Mouse (Mus musculus) embryonic facial prominence, embryonic 15.5 days (tissue): ENCODE measurements around the gene Ube2cbp. TPM values are rescaled to one million over a fixed set of nuclear protein-coding genes. Genes with fewer than 3 reads are reported as not detected.

Source experiments
- ATAC-seq: fragments of 200-750 bp; cut with Nextera tagmentation; 2 replicates; pipeline ENCODE4 v1.8.0; 2017; ENCODE audit warnings: low read depth, moderate TSS enrichment; ENCODE audit not compliant: insufficient number of reproducible peaks, low FRiP score, low TSS enrichment
- H3K27ac ChIP-seq: fragments of 300-500 bp; sonication (generic); replicated peaks from 2 replicates; pipeline ENCODE4 v1.5.1; 2015; ENCODE audit warnings: mild to moderate bottlenecking, inconsistent platforms
- H3K27me3 ChIP-seq: fragments of 300-500 bp; sonication (generic); 2 replicates; pipeline ENCODE4 v1.6.1; 2015; ENCODE audit warnings: inconsistent platforms
- H3K36me3 ChIP-seq: fragments of 300-500 bp; sonication (generic); 2 replicates; pipeline ENCODE4 v1.6.1; 2015; ENCODE audit warnings: mild to moderate bottlenecking, inconsistent platforms
- H3K4me1 ChIP-seq: fragments of 300-500 bp; sonication (generic); 2 replicates; pipeline ENCODE4 v1.6.1; 2015; ENCODE audit warnings: inconsistent platforms
- H3K4me2 ChIP-seq: fragments of 300-500 bp; sonication (generic); replicated peaks from 2 replicates; pipeline ENCODE4 v1.6.1; 2015; ENCODE audit warnings: mild to moderate bottlenecking, inconsistent platforms
- H3K4me3 ChIP-seq: fragments of 300-500 bp; sonication (generic); replicated peaks from 2 replicates; pipeline ENCODE4 v1.5.1; 2015; ENCODE audit warnings: mild to moderate bottlenecking, inconsistent platforms
- H3K9ac ChIP-seq: fragments of 300-500 bp; sonication (generic); 2 replicates; pipeline ENCODE4 v1.6.1; 2015; ENCODE audit warnings: inconsistent platforms
- H3K9me3 ChIP-seq: fragments of 300-500 bp; sonication (generic); replicated peaks from 2 replicates; pipeline ENCODE4 v1.6.1; 2016; ENCODE audit warnings: inconsistent platforms
- WGBS: fragments of 180-500 bp; shearing (Covaris S2); methylation state at CpG from one replicate; pipeline ENCODE4 v1.1.7; 2015; 5-methylcytosine and 5-hydroxymethylcytosine counted together
- polyA plus RNA-seq: library from polyadenylated mRNA; unstranded; fragments of >200 nt; fragmentation: Nextera tagmentation; extraction: Ambion mirVana; gene quantifications from 2 replicates; pipeline ENCODE4 v1.2.1, GENCODE M21; 2015

The Ube2cbp gene
- polyA plus RNA-seq, 1 experiment from 2014 or later = 5.5 TPM

DNA sequence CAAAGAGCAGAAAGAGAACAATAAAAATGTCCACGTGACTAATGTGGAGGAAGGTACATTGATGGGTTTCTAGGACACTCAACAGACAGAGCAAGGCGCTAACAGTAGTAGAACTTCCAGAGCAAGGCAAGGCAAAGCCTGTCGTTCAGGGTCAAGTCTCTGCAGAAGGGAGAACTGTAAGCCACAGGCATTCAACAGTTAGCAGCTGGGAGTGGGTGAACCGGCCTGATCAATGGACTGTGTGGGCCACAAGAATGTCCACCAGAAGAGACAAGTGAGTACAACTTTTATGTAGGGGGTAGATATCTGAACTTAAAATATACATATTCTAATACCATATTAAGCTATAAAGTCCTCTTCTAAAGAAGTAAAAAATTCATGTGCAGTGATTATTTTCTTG is 41.4 kb downstream of the Ube2cbp start:
- Histone ChIP-seq H3K9ac (no peak overlapping the region), H3K9me3 (no peaks in the 10 kb centered on the region), H3K4me2 (no peak overlapping the region), H3K36me3 (no peaks in the 10 kb centered on the region), H3K27ac (no peak overlapping the region), H3K4me3 (no peak overlapping the region), H3K4me1 (no peaks in the 10 kb centered on the region), H3K27me3 (no peaks in the 10 kb centered on the region)
- no peak for ATAC-seq
- 84% methylated on average over 4 of the region's 4 CpGs for WGBS

DNA sequence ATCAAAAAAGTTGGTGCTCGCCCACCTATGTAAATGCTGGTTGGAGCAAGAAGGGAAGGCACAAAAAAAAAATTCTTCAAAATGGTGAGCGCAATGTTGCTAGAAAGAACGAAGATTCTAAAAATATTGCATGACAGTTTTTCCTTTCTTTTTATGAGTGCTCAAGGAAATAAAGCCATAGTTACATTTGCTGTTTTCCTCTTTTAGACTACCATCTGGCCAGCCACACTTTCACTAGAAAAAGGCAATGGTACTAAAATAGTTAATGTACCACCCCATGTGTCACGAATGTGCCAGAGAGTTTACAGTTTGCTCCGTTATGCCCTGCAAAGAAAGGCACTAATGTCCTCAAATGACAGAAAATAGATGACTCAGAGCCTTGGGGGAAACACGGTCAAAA is 45.4 kb downstream of the Ube2cbp start:
- 70% methylated on average over 6 of the region's 6 CpGs for WGBS
- Histone ChIP-seq H3K27ac (no peak overlapping the region), H3K9ac (no peak overlapping the region), H3K4me2 (no peak overlapping the region), H3K36me3 (no peaks in the 10 kb centered on the region), H3K9me3 (no peaks in the 10 kb centered on the region), H3K27me3 (no peaks in the 10 kb centered on the region), H3K4me1 (no peaks in the 10 kb centered on the region), H3K4me3 (no peak overlapping the region)
- no peak for ATAC-seq

DNA sequence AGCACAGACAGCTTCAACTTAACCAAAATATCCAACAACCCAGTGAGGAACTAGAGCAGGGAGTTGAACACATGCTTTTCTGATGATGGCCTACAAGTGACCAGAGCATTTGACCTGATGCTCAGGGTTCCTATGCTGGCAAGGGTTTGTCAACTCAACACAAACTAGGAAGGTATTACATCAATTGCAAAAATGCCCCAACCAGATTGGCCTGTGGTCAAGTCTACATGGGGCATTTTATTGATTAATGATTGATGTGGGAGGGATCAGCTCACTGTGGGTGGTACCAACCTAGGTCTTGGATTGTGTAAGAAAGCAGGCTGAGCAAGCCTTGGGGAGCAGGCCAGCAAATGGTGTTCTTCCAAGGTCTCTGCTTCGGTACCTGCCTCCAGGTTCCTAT is 46.8 kb downstream of the Ube2cbp start:
- Histone ChIP-seq H3K36me3 (no peaks in the 10 kb centered on the region), H3K4me1 (no peaks in the 10 kb centered on the region), H3K9me3 (no peaks in the 10 kb centered on the region), H3K4me3 (no peak overlapping the region), H3K27me3 (no peaks in the 10 kb centered on the region), H3K9ac (no peak overlapping the region), H3K27ac (no peak overlapping the region), H3K4me2 (no peak overlapping the region)
- no peak for ATAC-seq
- WGBS = 95% methylated on average over 1 of the region's 1 CpGs

DNA sequence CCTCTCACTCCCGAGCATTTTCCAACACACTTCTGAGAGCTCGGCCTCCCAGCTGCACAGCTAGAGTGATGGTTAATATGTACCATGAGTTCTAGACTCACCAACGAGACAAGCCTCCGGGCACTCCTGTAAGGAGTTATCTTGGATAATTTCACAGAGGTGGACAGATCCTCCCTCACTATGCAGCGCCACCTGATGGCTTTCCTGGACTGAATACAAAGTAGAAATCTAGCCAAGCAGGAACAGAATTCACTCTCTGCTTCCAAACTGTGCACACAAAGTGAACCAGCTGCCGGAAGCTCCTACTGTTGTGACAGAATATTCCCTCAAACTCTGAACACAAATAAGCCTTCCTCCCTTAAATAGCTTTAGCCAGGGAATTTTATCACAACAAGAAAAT is 69.0 kb downstream of the Ube2cbp start:
- ATAC-seq = no peak
- Histone ChIP-seq H3K27ac (no peak overlapping the region), H3K4me1 (no peaks in the 10 kb centered on the region), H3K36me3 (no peaks in the 10 kb centered on the region), H3K4me2 (no peak overlapping the region), H3K9ac (no peak overlapping the region), H3K9me3 (no peaks in the 10 kb centered on the region), H3K4me3 (no peak overlapping the region), H3K27me3 (no peaks in the 10 kb centered on the region)
- 66% methylated on average over 6 of the region's 6 CpGs for WGBS

DNA sequence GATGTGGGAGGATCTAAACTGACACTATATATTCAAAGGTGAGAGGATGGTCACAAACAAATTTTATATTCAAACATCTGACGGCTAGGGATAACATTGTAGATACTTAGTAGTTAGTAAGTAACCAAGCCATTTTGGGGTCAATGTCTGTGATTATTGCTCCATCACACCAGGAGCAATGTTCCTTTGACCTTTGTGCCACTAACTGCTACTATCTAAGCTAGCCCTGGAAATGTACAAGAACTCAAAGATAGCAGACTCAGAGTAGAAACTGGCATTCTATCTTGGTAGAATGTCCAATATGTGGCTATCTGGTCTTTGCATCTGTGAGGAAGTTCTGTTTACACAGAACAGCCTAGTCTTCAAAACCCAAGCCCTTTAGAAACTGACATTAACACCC is 69.7 kb downstream of the Ube2cbp start:
- no peaks in the 10 kb centered on the region for H3K4me1 ChIP-seq
- no peak overlapping the region for H3K9ac ChIP-seq
- H3K9me3 ChIP-seq = no peaks in the 10 kb centered on the region
- no peaks in the 10 kb centered on the region for H3K27me3 ChIP-seq
- no peak overlapping the region for H3K4me3 ChIP-seq
- H3K36me3 ChIP-seq = no peaks in the 10 kb centered on the region
- no peak for ATAC-seq
- no peak overlapping the region for H3K27ac ChIP-seq
- H3K4me2 ChIP-seq = no peak overlapping the region
- WGBS = 95% methylated on average over 1 of the region's 1 CpGs

DNA sequence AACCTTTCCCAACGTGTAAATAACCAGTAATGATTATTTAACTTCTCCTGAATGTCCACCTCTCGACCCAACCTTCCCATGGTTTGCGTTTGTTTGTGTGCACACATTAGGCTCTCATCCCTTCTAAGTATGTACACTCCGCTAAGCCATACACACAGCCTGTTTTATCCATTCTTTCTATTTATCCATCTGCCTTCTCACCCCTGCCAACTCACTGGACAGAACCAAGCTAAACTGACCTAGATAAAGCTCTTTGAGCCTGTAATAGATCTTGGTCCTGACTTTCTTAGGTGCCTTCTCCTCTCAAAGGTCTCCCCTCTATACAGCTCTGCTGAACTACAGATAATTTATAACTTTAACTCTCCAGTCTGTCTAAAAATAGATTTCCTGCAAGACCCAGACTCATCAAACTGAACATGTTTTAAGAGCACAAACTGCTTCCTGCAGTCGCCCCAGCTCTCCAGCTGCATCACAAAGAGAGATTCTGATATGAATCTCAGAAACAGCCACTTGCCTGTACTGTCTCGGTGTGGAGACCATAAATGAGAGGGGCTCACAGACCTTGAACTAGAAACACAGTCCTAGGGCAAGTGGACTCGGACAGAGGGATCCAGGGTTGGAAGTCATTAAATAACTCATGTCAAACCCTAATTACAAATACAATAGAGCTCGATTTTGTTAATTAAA is 71.0 kb downstream of the Ube2cbp start:
- Histone ChIP-seq H3K27ac (no peak overlapping the region), H3K4me2 (no peak overlapping the region), H3K9me3 (no peaks in the 10 kb centered on the region), H3K27me3 (no peaks in the 10 kb centered on the region), H3K4me3 (no peak overlapping the region), H3K36me3 (no peaks in the 10 kb centered on the region), H3K9ac (no peak overlapping the region), H3K4me1 (no peaks in the 10 kb centered on the region)
- WGBS = 59% methylated on average over 8 of the region's 8 CpGs
- ATAC-seq = no peak

DNA sequence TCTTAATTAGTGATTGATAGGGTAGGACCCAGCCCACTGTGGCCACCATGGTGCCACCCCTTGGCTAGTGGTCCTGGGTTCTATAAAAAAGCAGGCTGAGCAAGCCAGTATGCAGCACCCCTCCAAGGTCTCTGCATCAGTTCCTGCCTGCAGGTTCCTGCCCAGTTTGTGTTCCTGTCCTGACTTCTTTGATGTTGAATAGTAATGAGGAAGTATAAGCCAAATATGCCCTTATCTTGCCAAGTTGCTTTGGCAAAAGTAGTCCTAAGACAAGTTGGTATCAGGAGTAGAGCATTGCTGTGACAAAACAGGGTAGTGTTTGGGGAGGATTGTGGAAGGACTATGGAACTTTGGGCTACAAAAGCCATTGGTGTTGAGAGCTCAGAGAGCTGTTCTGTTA is 73.3 kb downstream of the Ube2cbp start:
- Histone ChIP-seq H3K27me3 (no peaks in the 10 kb centered on the region), H3K36me3 (no peaks in the 10 kb centered on the region), H3K27ac (no peak overlapping the region), H3K9me3 (no peaks in the 10 kb centered on the region), H3K4me3 (no peak overlapping the region), H3K9ac (no peak overlapping the region), H3K4me1 (no peaks in the 10 kb centered on the region), H3K4me2 (no peak overlapping the region)
- ATAC-seq = no peak

DNA sequence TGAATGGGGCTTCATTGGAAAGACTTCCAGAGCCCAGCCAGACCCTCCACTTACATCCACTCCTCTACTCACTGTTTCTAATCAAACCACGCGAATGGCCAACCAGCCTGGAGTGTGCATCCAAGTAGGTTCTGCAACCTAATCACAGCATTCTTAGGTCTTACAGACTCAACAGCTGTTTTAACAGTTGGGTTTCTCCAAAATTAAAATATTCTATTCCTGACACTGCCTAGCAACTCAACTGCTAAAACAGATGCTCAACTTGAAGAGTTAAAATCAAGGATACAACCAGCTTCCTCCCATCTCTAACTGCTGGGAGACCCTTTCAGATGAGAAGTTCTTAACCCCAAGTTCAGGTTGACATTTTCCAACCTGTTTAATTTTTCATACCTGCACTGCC is 74.0 kb downstream of the Ube2cbp start:
- Histone ChIP-seq H3K36me3 (no peaks in the 10 kb centered on the region), H3K9me3 (no peaks in the 10 kb centered on the region), H3K4me3 (no peak overlapping the region), H3K9ac (no peak overlapping the region), H3K27ac (no peak overlapping the region), H3K4me1 (no peaks in the 10 kb centered on the region), H3K27me3 (no peaks in the 10 kb centered on the region), H3K4me2 (no peak overlapping the region)
- WGBS = 48% methylated on average over 2 of the region's 2 CpGs
- ATAC-seq = no peak

DNA sequence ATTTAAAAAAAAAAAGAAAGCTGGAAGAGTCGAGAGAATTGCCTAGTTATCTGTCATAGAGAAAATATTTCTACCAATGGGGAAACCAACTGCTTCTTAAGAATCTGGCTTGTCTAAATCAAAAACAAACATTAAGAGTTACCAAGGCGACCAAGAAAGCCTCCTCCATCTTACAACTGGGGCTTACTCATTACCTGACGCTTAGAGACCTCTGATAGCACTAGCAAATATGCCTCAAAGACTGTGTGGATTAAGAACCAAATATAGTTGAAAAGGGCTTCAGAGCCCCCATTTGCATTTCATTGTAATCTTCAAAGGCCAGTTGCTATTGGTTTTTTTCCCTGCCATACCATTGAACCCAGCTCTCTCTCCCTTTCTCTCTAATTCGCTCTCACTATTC is 76.2 kb downstream of the Ube2cbp start:
- Histone ChIP-seq H3K9me3 (no peaks in the 10 kb centered on the region), H3K27ac (no peak overlapping the region), H3K9ac (no peak overlapping the region), H3K4me2 (no peak overlapping the region), H3K27me3 (no peaks in the 10 kb centered on the region), H3K4me3 (no peak overlapping the region), H3K36me3 (no peaks in the 10 kb centered on the region), H3K4me1 (no peaks in the 10 kb centered on the region)
- 63% methylated on average over 4 of the region's 4 CpGs for WGBS
- ATAC-seq = no peak

DNA sequence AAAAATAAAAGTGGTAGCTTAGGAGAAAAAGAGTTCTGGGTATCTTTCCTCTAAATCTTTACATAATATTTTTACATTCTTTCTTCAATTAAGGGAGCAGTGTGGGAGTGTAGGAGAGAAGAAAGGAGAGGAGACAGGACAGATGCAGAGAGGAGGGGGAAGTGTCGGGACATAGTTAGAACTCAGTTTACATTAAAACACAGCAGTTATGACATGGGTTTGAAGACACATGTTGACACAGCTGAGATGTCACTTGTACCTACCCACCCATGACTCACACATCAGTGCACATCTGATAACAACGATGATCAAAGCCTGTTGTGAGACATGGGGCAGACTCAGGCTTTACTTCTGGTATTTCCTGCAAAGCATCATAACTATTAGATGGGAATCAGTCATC is 87.8 kb downstream of the Ube2cbp start:
- no peak overlapping the region for H3K27ac ChIP-seq
- no peaks in the 10 kb centered on the region for H3K27me3 ChIP-seq
- ATAC-seq = no peak
- no peak overlapping the region for H3K4me3 ChIP-seq
- H3K4me1 ChIP-seq = no peaks in the 10 kb centered on the region
- H3K36me3 ChIP-seq = no peaks in the 10 kb centered on the region
- no peaks in the 10 kb centered on the region for H3K9me3 ChIP-seq
- no peak overlapping the region for H3K4me2 ChIP-seq
- no peak overlapping the region for H3K9ac ChIP-seq
- WGBS = 50% methylated on average over 2 of the region's 2 CpGs

DNA sequence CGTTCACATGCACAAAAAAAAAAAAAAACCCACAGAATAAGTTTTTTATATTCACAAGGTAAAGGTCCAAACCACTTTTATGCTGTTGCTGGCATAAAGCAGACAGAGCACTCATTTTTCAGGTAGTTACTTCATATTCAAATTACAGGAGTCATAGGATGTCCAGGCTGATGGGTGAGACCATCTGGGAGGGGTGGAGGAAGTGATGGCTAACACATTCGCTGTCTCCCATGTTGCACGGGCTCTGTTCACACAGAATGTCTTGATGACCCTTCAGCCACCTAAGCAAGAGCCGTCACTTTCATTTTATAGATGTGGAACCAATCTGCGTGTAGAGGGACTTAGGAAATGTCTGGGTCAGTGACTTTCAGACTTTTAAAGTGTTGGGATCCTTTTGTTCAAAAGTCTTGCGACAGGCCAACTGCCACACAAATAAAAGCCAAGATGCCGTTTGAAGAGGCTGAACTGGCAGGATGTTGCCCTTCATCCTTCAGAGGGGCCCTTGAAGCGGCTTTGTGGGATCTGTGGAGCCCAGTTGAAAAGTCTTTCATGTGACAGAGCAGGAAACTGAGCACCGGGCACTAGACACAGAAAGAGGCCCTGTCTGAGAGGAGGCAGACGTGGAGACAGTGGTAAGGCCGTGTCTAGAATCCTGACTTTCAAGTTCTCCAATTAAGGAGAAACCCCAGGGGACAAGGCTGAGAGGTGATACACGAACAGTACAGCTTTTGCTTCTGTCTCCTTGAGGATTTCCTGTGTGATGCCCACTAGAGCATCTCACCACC is 91.8 kb downstream of the Ube2cbp start:
- Histone ChIP-seq H3K9me3 (no peaks in the 10 kb centered on the region), H3K4me1 (no peaks in the 10 kb centered on the region), H3K36me3 (no peaks in the 10 kb centered on the region), H3K27me3 (no peaks in the 10 kb centered on the region), H3K4me2 (no peak overlapping the region), H3K9ac (no peak overlapping the region), H3K4me3 (no peak overlapping the region), H3K27ac (no peak overlapping the region)
- 56% methylated on average over 12 of the region's 12 CpGs for WGBS
- ATAC-seq = no peak

DNA sequence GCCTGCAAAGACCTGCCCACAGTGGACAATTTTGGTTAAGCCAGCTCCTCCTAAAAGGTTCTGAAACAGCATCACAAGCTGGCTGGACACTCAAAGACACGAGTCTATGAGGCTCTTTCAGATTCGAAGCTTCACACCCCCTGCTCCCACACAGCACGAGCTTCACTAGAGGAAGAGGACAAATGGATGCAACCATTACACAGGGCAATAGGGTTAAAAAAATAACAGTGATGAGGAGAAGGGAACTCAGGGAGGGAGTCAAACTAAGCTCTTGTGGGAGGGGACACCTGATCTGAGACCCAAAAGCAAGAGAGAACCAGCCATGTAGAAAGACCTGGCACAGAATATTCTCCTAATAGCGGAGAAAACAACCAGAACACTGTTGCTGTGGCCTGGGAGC is 95.5 kb downstream of the Ube2cbp start:
- no peak overlapping the region for H3K27ac ChIP-seq
- 89% methylated on average over 4 of the region's 4 CpGs for WGBS
- no peak for ATAC-seq
- H3K4me3 ChIP-seq = no peak overlapping the region
- H3K4me1 ChIP-seq = no peaks in the 10 kb centered on the region
- no peaks in the 10 kb centered on the region for H3K27me3 ChIP-seq
- no peaks in the 10 kb centered on the region for H3K9me3 ChIP-seq
- H3K9ac ChIP-seq = no peak overlapping the region
- no peaks in the 10 kb centered on the region for H3K36me3 ChIP-seq
- H3K4me2 ChIP-seq = no peak overlapping the region
